Comparison of ENCODE assay signal across 8 mouse cellular contexts in genomic region chr7:16312011-16312671, GRCm38 (mm10). TPM values are rescaled to one million over a fixed set of nuclear protein-coding genes. Genes with fewer than 3 reads are reported as not detected.
DNase-seq lines count a peak whose midpoint lies in the region; ATAC-seq and TF ChIP-seq lines count a peak whose summit lies in the region.

No protein-coding gene starts in this region.

- DNase-seq in 3T3-L1 (ENCODE audit: low read depth, low spot score), result peak; percentile 72
- peak; percentile 71 for DNase-seq in Muller cell, postnatal 12 days (ENCODE audit: inconsistent ontology term)
- DNase-seq in heart, postnatal 0 days (ENCODE audit: low spot score), result no peak
- DNase-seq in limb, embryonic 11.5 days (ENCODE audit: low spot score), result peak; percentile 67
- peak; percentile 16 for DNase-seq in thymus, postnatal 25 days
- DNase-seq in left cerebral cortex, adult 11 months (ENCODE audit: low spot score), result no peak

- no peak for TF ChIP-seq EP300 in heart, postnatal 0 days (IDR thresholded peaks at IDR 0.05; ENCODE audit: low read depth)

- no peaks in the 10 kb centered on the region for H3K9me3 ChIP-seq in embryonic facial prominence, embryonic 15.5 days (replicated peaks)
- no peaks in the 10 kb centered on the region for H3K9me3 ChIP-seq in heart, postnatal 0 days (replicated peaks; ENCODE audit: control insufficient read depth, low read length)
- no peaks in the 10 kb centered on the region; the same call in 1 of the 2 replicates for H3K9me3 ChIP-seq in limb, embryonic 11.5 days (ENCODE audit: control insufficient read depth, low read length)
- no peaks in the 10 kb centered on the region for H3K9me3 ChIP-seq in midbrain, embryonic 13.5 days

- WGBS in embryonic facial prominence, embryonic 15.5 days, result under 1% methylated on average over 48 of the region's 49 CpGs
- WGBS in heart, postnatal 0 days, result under 1% methylated on average over 45 of the region's 49 CpGs
- WGBS in limb, embryonic 11.5 days, result 0% methylated on average over 48 of the region's 49 CpGs
- WGBS in midbrain, embryonic 13.5 days, result under 1% methylated on average over 49 of the region's 49 CpGs

- no peaks in the 10 kb centered on the region for H3K36me3 ChIP-seq in embryonic facial prominence, embryonic 15.5 days
- peaks cover 7% of the 10 kb centered on the region for H3K36me3 ChIP-seq in heart, postnatal 0 days (replicated peaks; ENCODE audit: control insufficient read depth, insufficient read depth, low read length)
- H3K36me3 ChIP-seq in limb, embryonic 11.5 days (ENCODE audit: control insufficient read depth, insufficient read depth, low read length), result no peaks in the 10 kb centered on the region
- H3K36me3 ChIP-seq in midbrain, embryonic 13.5 days, result peaks cover 3% of the 10 kb centered on the region

- no peak for ATAC-seq in embryonic facial prominence, embryonic 15.5 days (ENCODE audit: insufficient number of reproducible peaks, low FRiP score, low TSS enrichment, low read depth)
- ATAC-seq in heart, postnatal 0 days (ENCODE audit: insufficient read depth, low read depth), result peak; percentile 15
- ATAC-seq in limb, embryonic 11.5 days (ENCODE audit: insufficient number of reproducible peaks, low FRiP score, low TSS enrichment, low read depth), result no peak
- ATAC-seq in midbrain, embryonic 13.5 days, result no peak

- peak overlapping the region; percentile 50 for H3K9ac ChIP-seq in embryonic facial prominence, embryonic 15.5 days
- H3K9ac ChIP-seq in heart, postnatal 0 days (replicated peaks; ENCODE audit: low read depth, low read length), result peak overlapping the region; percentile 82
- H3K9ac ChIP-seq in limb, embryonic 11.5 days (ENCODE audit: low read length), result peak overlapping the region; percentile 89
- peak overlapping the region; percentile 94 for H3K9ac ChIP-seq in midbrain, embryonic 13.5 days (replicated peaks)

- peak overlapping the region; percentile 99 for H3K4me2 ChIP-seq in embryonic facial prominence, embryonic 15.5 days (replicated peaks)
- peak overlapping the region; percentile 82 for H3K4me2 ChIP-seq in heart, postnatal 0 days (ENCODE audit: low read depth, low read length)
- H3K4me2 ChIP-seq in limb, embryonic 11.5 days (ENCODE audit: low read depth, severe bottlenecking), result peak overlapping the region; percentile 98
- peak overlapping the region; percentile 97 for H3K4me2 ChIP-seq in midbrain, embryonic 13.5 days (replicated peaks)

- peak overlapping the region; percentile 68 for H3K27ac ChIP-seq in embryonic facial prominence, embryonic 15.5 days (replicated peaks)
- H3K27ac ChIP-seq in heart, postnatal 0 days (ENCODE audit: low read depth), result peak overlapping the region; percentile 99
- peak overlapping the region; percentile 74 for H3K27ac ChIP-seq in limb, embryonic 11.5 days (replicated peaks; ENCODE audit: low read depth, low read length)
- H3K27ac ChIP-seq in midbrain, embryonic 13.5 days, result peak overlapping the region; percentile 94

- peaks cover 60% of the 10 kb centered on the region for H3K4me1 ChIP-seq in embryonic facial prominence, embryonic 15.5 days
- H3K4me1 ChIP-seq in heart, postnatal 0 days (ENCODE audit: control insufficient read depth, insufficient read depth), result peaks cover 7% of the 10 kb centered on the region; the same call in 1 of the 2 replicates
- peaks cover 34% of the 10 kb centered on the region for H3K4me1 ChIP-seq in limb, embryonic 11.5 days (ENCODE audit: control insufficient read depth, insufficient read depth, low read length)
- H3K4me1 ChIP-seq in midbrain, embryonic 13.5 days (replicated peaks), result peaks cover 56% of the 10 kb centered on the region

- H3K4me3 ChIP-seq in embryonic facial prominence, embryonic 15.5 days (replicated peaks), result peak overlapping the region; percentile 65
- H3K4me3 ChIP-seq in heart, postnatal 0 days (ENCODE audit: low read depth, low read length), result peak overlapping the region; percentile 75
- peak overlapping the region; percentile 69 for H3K4me3 ChIP-seq in limb, embryonic 11.5 days (ENCODE audit: low read depth, low read length)
- peak overlapping the region; percentile 72 for H3K4me3 ChIP-seq in midbrain, embryonic 13.5 days (replicated peaks)

- no peak for TF ChIP-seq CTCF in heart, postnatal 0 days (IDR thresholded peaks at IDR 0.05; ENCODE audit: low read depth)

- H3K27me3 ChIP-seq in embryonic facial prominence, embryonic 15.5 days, result no peaks in the 10 kb centered on the region; the same call in 1 of the 2 replicates
- no peaks in the 10 kb centered on the region for H3K27me3 ChIP-seq in heart, postnatal 0 days (ENCODE audit: control insufficient read depth, insufficient read depth, low read length)
- H3K27me3 ChIP-seq in limb, embryonic 11.5 days (ENCODE audit: control insufficient read depth, insufficient read depth, low read length), result no peaks in the 10 kb centered on the region
- H3K27me3 ChIP-seq in midbrain, embryonic 13.5 days, result peaks cover 6% of the 10 kb centered on the region; the same call in 1 of the 2 replicates

RNA-seq across cellular contexts. Expression of gene Bbc3, which starts 3.9 kb away (rescaled TPM):
- polyA plus RNA-seq in embryonic facial prominence, embryonic 15.5 days (2015; fragmentation: Nextera tagmentation; extraction: Ambion mirVana), result 5.1 and 7.5 TPM in 2 replicates
- total RNA-seq in heart, postnatal 0 days (2014; rRNA removed; ENCODE audit: low replicate concordance), result 7.3 and 14.6 TPM in 2 replicates
- 5.6 and 6.6 TPM in 2 replicates for polyA plus RNA-seq in heart, postnatal 0 days (2015; fragmentation: Nextera tagmentation; extraction: Ambion mirVana)
- polyA plus RNA-seq in limb, embryonic 11.5 days (2014; fragmentation: Nextera tagmentation; extraction: Ambion mirVana), result 5.0 and 6.8 TPM in 2 replicates
- polyA plus RNA-seq in midbrain, embryonic 13.5 days (2015; fragmentation: Nextera tagmentation; extraction: Ambion mirVana), result 23.1 and 25.5 TPM in 2 replicates

RNA-seq across cellular contexts. Expression of gene Ccdc9, which starts 25.5 kb away (rescaled TPM):
- polyA plus RNA-seq in embryonic facial prominence, embryonic 15.5 days (2015; fragmentation: Nextera tagmentation; extraction: Ambion mirVana), result 27.0 and 31.1 TPM in 2 replicates
- total RNA-seq in heart, postnatal 0 days (2014; rRNA removed; ENCODE audit: low replicate concordance), result 5.7 and 43.7 TPM in 2 replicates
- polyA plus RNA-seq in heart, postnatal 0 days (2015; fragmentation: Nextera tagmentation; extraction: Ambion mirVana), result 4.7 and 7.2 TPM in 2 replicates
- polyA plus RNA-seq in limb, embryonic 11.5 days (2014; fragmentation: Nextera tagmentation; extraction: Ambion mirVana), result 20.2 and 23.8 TPM in 2 replicates
- 22.5 and 39.4 TPM in 2 replicates for polyA plus RNA-seq in midbrain, embryonic 13.5 days (2015; fragmentation: Nextera tagmentation; extraction: Ambion mirVana)

RNA-seq across cellular contexts. Expression of gene Inafm1, which starts 38.7 kb away (rescaled TPM):
- 29.6 and 32.8 TPM in 2 replicates for polyA plus RNA-seq in embryonic facial prominence, embryonic 15.5 days (2015; fragmentation: Nextera tagmentation; extraction: Ambion mirVana)
- total RNA-seq in heart, postnatal 0 days (2014; rRNA removed; ENCODE audit: low replicate concordance), result 9.8 and 10.7 TPM in 2 replicates
- polyA plus RNA-seq in heart, postnatal 0 days (2015; fragmentation: Nextera tagmentation; extraction: Ambion mirVana), result 7.7 and 9.6 TPM in 2 replicates
- polyA plus RNA-seq in limb, embryonic 11.5 days (2014; fragmentation: Nextera tagmentation; extraction: Ambion mirVana), result 7.9 and 9.6 TPM in 2 replicates
- polyA plus RNA-seq in midbrain, embryonic 13.5 days (2015; fragmentation: Nextera tagmentation; extraction: Ambion mirVana), result 22.3 and 27.3 TPM in 2 replicates

RNA-seq across cellular contexts. Expression of gene C5ar1, which starts 52.8 kb away (rescaled TPM):
- polyA plus RNA-seq in embryonic facial prominence, embryonic 15.5 days (2015; fragmentation: Nextera tagmentation; extraction: Ambion mirVana), result 4.4 and 4.5 TPM in 2 replicates
- total RNA-seq in heart, postnatal 0 days (2014; rRNA removed; ENCODE audit: low replicate concordance), result 2.0 and 3.3 TPM in 2 replicates
- 1.9 and 2.2 TPM in 2 replicates for polyA plus RNA-seq in heart, postnatal 0 days (2015; fragmentation: Nextera tagmentation; extraction: Ambion mirVana)
- 0.38 and 0.55 TPM in 2 replicates for polyA plus RNA-seq in limb, embryonic 11.5 days (2014; fragmentation: Nextera tagmentation; extraction: Ambion mirVana)
- 1.0 and 1.5 TPM in 2 replicates for polyA plus RNA-seq in midbrain, embryonic 13.5 days (2015; fragmentation: Nextera tagmentation; extraction: Ambion mirVana)

Comparison
In these comparisons a context has a peak if more than half of its experiments do, and no peak if none do; other contexts are left out.
1. DNase-seq: peak in 3T3-L1 (single experiment), Muller cell, postnatal 12 days (single experiment), limb, embryonic 11.5 days (single experiment) and thymus, postnatal 25 days (single experiment); none in heart, postnatal 0 days (single experiment) and left cerebral cortex, adult 11 months (single experiment).
2. Peak in every context shown above with its lines, with median percentiles within 50 percentile points of each other: H3K27ac ChIP-seq, H3K4me2 ChIP-seq, H3K4me3 ChIP-seq and H3K9ac ChIP-seq.